Mouse (Mus musculus) embryo, embryonic 9.5 days (tissue): ENCODE data around the gene Olfr461.
"Not testable (repeated sequence)": the region's sequence is repeated elsewhere in the genome, so short reads cannot be mapped to it uniquely, and the experiment has no call there.

ENCODE experiments used
- DNase-seq: peaks from one replicate; pipeline ENCODE4 v3.0.0-alpha.2; 2017; ENCODE audit errors: extremely low spot score

Gene Olfr461

GRCm38 (mm10) chr6:40554950-40555349, at the start of gene Olfr461:
TSS of gene Olfr461 (minus strand) at chr6:40555050.
- no peak for DNase-seq

GRCm38 (mm10) chr6:40598546-40598945, 43.7 kb upstream of the Olfr461 start:
- not testable (repeated sequence) for DNase-seq

- DNase-seq, result no peak
Observed at GRCm38 (mm10) chr6:40594804-40595550, 40.1 kb upstream of the Olfr461 start.

GRCm38 (mm10) chr6:40588346-40588745, 33.5 kb upstream of the Olfr461 start:
- DNase-seq, result no peak

DNA sequence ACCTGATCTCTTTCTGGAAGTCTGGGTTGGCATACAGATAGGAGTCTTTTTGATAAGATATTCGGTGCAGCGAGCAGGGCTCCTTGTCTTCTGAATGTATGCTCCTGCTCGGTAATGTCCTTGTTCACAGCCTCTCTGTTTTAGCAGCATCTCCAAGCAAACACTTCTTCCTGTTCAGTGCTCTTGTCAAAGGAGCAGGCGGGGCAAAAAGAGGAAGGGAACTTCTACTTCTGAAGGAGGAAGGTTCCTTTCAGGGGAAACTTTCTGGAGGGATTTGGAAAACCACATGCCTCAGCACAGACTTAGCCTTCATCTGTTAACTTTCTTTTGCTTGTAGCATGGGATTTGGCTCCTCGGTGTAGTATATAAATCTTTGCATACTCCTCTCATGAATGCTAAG, 30.8 kb upstream of the Olfr461 start, which contains the start of gene Clec5a:
TSS of gene Clec5a (minus strand) at position 177 of the 400 bp plus-strand sequence.
- no peak for DNase-seq

DNA sequence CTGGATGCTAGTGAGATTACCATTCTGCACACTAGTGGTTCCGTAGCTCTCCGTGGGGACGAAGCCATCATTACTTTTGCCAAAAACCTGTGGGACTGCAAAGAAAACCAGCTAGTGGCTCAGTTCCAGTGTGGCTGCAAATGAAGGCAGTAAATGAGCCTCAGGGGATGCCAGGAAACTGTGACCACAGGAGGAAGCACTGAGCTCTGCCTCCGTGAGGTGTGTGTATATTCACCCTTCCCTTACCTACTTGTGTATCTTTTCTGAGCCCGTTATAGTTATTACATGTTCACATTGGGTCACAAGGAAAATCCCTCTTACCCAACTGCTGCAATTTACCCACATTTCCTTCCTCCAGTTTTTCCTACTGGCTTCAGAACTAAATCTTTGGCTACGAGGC, 29.5 kb upstream of the Olfr461 start:
- DNase-seq, result no peak

GRCm38 (mm10) chr6:40576305-40576704, 21.5 kb upstream of the Olfr461 start:
- no peak for DNase-seq

DNA sequence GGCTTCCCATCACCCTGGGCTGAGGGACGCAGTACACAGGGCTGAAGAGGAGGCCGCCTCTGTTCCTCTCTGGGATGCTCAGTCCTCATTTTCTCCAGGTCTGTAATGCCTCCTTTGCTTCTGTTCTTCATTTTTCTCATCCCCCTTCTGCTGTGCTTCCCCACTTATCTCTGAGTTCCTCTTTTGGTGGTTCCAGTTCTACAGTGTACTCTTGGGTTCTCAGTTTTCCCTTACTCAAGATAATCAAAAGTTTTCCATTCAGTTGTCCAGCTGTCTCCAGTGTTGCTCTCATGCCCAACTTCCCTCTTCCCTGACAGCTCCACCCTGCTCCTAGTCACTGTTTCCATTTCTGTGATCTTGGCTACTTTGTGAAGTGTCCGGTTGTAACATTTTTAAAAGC, 18.8 kb upstream of the Olfr461 start:
- no peak for DNase-seq

DNA sequence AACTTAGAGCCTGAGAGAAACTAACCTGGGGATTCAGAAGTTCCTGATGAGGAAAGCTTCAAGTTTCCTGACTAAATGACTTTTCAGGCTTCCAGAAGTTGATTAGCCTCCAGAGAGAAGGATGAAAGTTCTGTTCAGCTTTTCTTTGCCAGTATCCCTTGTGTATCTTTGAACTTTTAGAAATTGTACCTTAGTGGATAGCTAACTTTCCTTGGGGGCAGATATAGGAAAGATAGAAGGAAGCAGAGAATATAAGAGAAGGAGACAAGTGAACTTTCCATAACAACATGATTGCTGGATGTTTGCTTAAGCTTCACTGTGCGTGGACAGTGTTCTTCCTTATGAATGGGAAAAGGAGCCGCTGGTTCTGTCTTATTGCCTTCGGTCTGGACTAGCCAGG, 14.3 kb upstream of the Olfr461 start, which contains the start of gene Olfr460:
TSS of gene Olfr460 (plus strand) at position 301 of the 400 bp plus-strand sequence.
- no peak for DNase-seq

- no peak for DNase-seq
Observed at GRCm38 (mm10) chr6:40544690-40545089, 10.2 kb downstream of the Olfr461 start.

- DNase-seq, result no peak
Observed at GRCm38 (mm10) chr6:40519408-40519807, 35.4 kb downstream of the Olfr461 start, which contains the start of gene Prss37. TSS of gene Prss37 (minus strand) at chr6:40519508.

GRCm38 (mm10) chr6:40493229-40493628, 61.6 kb downstream of the Olfr461 start, which contains the start of gene Tas2r108:
TSS of gene Tas2r108 (plus strand) at chr6:40493529.
- DNase-seq, result no peak
